Mouse (Mus musculus): ENCODE results near the gene Mgea5.

Mgea5 gene

DNA sequence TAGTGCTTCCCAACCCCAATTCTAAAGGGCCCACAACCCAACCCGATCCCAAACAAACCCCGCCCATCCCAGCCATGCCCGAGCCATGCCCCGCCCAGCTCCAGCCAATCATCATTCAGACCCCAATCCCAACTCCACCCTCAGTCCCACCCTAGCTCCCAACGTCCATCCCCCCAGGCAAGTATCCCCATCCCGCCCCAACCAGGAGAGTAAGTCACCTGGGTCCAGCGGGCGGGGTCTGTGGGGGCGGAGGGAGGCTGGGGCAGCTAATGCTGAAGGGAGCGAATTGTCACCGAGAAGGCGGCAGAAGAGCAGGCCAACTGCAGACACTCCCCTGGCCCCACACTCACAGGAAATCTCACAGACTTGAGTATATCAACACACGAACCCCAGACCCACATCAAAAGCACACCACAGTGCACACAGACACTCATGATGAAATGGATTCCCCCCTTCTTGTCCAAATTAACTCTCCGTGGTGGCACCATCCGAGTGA, 12.5 kb upstream of the Mgea5 start:
- DNase-seq (ENCODE audit: low spot score): no peak

GRCm38 (mm10) chr19:45795406-45795944, 11.8 kb upstream of the Mgea5 start:
- no peak for DNase-seq (ENCODE audit: low spot score)

DNA sequence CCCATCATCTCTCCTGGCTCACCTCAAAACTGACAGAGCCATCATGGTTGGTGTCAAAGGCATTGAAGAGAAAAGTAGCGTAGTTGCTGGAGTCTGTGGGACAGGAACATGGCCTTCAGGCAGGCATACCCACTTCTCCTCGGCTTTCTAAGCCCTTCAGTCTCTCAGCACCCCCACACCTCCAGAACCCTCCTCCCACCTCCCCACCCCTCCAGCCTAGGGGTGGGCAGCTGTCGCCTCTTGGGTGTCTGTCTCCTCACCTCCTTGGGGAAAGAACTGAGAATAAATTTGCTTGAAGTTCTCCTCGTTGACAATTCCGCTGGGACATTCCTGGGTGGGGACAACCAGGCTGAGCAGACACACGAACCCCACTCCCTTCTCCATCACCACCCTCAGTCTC, 11.1 kb upstream of the Mgea5 start:
- DNase-seq (ENCODE audit: low spot score): no peak

DNA sequence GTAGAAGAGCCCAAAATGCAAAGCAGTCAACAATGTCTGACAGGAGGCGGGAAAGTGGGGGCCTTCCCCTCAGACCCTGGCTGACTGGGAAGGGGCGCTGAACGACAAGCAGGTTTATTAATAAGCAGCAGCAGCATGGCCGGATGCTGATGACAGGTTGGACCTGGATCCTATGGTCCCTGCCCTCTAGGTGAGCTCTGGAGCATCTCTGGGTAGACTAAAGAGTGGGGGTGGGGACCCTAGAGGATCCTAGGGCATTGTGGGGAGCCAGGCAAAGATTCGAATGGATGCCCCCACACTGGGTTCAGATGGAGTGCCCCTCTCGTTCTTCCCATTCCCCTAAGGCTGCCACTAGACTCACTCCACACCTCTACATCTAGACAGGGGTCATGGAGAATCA, 8.8 kb upstream of the Mgea5 start:
- no peak for DNase-seq (ENCODE audit: low spot score)

DNA sequence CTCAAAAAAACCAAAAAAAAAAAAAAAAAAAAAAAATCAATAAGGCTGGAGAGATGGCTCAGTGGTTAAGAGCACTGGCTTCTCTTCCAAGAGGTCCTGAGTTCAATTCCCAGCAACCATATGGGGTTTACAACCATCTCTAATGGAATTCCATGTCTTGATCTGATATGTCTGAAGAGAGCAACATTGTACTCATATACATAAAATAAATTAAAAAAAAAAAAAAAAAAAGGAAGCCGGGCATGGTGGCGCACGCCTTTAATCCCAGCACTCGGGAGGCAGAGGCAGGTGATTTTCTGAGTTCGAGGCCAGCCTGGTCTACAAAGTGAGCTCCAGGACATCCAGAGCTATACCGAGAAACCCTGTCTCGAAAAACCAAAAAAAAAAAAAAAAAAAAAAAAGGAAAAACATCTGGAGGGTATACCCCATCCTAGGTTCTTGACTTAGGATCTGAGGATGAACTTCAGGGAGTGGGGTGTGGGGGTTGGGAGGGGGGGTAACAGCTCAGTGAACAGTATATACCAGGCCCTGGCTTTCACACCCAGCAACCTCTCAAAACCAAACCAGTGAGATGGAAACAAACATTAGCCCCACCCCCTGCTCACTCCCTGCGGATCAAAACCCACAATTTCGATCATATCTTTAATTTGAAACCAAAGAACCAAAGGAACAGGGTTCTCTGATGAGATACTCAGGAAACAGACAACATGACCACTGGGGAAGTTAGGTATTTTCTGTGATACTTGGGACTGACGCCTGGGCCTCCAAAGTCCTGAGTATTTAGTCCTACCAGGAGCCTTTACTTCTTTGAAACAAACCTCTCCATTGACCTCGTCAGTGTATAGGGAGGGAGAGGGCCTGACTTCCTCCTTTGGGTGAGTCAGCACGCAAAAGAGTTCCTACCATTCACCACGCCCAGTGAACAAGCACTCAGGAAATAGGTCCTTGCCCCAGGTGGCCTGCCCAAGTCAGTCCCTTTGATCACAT, 6.5 kb upstream of the Mgea5 start:
- no peak for DNase-seq (ENCODE audit: low spot score)

DNA sequence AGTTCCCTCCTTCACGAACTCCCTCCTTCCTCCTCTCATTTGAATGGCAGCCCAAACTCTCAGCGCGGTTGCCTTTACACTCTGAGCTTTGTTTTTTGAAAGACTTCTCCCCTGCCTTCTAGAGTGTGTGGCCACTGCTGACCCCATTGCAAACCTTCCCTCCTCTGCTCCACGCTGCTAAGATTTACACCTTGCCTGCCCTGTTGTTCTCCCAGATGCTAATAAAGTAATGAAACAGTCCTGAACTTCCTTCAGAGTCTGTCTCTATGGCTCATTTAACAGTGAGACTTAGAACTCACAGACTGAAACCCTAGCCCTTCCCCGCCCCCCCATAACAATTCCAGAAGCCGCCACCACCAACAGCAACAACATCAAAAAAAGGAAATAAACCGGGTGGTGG, 5.7 kb upstream of the Mgea5 start:
- no peak for DNase-seq (ENCODE audit: low spot score)

GRCm38 (mm10) chr19:45788337-45788736, 4.7 kb upstream of the Mgea5 start:
- DNase-seq (ENCODE audit: low spot score): peak; percentile 34

- no peak for DNase-seq (ENCODE audit: low spot score)
Measured at GRCm38 (mm10) chr19:45787450-45787849, 3.8 kb upstream of the Mgea5 start.

- no peak for DNase-seq (ENCODE audit: low spot score)
Measured at GRCm38 (mm10) chr19:45785470-45785869, 1.8 kb upstream of the Mgea5 start.

GRCm38 (mm10) chr19:45783933-45784576, 418 bp upstream of the Mgea5 start:
- DNase-seq (ENCODE audit: low spot score): no peak

DNA sequence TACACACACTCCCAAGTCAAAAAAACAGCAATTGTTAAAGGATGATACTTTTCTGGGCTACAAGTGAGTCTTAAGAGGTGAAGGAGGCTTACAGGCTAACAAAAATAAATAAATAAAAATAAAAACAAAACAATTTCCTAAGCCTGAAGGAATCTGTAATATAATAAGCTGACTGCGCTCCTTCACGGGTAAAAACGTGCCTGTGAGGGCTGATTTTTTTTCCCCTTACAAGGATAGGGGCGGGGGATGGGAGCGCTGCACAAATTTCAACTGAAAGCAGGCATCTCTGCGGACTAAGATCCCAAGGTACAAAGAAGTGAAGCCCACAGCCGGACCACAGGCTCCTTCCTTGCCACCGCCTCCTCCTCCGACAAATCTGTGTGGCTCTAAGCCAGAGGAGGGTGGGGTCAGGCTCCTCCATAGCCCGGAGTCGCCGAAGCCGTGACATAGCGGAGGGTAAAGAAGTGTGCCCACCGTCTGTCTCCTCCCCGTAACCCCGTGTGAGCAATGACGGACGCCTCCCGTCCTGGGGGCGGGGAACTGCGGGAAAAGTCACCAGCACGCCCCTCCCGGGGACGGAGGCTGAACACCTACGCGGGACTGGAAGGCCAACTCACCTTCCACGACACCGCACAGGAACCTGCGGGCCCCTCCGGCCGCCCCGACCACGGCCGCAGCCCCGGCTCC, 1.2 kb downstream of the Mgea5 start:
- DNase-seq (ENCODE audit: low spot score): peak; percentile 76

DNA sequence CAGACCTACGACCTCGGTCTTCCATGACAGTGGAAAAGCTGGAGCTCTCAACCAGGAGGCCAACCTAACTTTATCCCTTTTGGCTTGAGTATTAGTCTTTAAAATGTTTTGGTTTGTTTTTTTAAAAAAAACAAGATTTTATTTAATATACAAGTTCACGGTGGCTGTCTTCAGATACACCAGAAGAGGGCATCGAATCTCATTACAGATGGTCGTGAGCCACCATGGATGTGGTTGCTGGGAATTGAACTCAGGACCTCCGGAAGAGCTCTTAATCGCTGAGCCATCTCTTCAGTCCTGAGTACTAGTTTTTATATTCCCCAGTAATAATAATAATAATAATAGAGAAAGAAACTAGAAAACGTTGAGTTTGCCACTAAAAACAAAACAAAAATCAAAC, 2.0 kb downstream of the Mgea5 start:
- DNase-seq (ENCODE audit: low spot score): no peak

- no peak for DNase-seq (ENCODE audit: low spot score)
Measured at GRCm38 (mm10) chr19:45780350-45780915, 3.2 kb downstream of the Mgea5 start.

- DNase-seq (ENCODE audit: low spot score): no peak
Measured at GRCm38 (mm10) chr19:45775486-45775885, 8.2 kb downstream of the Mgea5 start.

DNA sequence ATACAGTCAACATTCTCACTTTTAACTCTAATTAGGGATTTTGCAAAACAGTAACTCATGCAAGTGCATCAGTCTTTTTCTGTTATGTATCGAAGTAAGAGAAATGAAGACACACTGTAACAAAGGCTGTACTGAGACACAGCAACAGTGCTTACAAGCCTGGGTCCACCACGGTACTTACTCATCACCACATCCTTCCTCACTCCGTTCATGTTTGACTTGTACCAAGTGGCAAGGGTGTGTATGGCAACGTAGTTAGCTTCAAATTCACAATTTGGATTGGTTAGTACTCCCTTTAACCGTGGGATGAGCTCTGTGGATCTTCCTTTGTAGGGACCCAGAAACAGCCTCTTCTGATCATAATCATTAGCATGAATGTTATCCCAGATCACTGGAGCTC, 12.1 kb downstream of the Mgea5 start:
- no peak for DNase-seq (ENCODE audit: low spot score)

DNA sequence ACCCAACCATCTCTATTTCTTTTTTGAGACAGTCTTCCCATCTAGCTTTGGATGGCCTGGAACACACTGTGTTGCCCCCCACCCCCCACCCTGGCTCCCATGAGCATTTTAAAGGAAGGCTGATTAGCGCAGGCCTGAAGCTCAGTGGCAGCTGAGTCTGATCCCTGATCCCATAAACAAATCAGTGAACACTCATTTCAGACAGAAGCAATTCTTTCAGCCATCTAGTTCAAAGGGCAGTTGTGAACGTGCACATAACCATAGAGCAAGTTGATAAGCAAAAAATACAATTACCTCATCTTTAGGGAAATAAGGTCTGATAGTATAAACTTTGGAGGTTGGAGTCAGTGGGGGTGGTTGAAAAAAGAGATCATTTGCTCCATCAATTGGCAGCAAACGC, 22.8 kb downstream of the Mgea5 start:
- no peak for DNase-seq (ENCODE audit: low spot score)

GRCm38 (mm10) chr19:45758671-45759070, 25.0 kb downstream of the Mgea5 start:
- no peak for DNase-seq (ENCODE audit: low spot score)

GRCm38 (mm10) chr19:45753551-45753950, 30.1 kb downstream of the Mgea5 start:
- DNase-seq (ENCODE audit: low spot score): no peak

GRCm38 (mm10) chr19:45751881-45752280, 31.8 kb downstream of the Mgea5 start:
- DNase-seq (ENCODE audit: low spot score): no peak

- peak; percentile 78 for DNase-seq (ENCODE audit: low spot score)
Measured at GRCm38 (mm10) chr19:45749243-45750043, 34.2 kb downstream of the Mgea5 start, which contains the start of gene Npm3. TSS of gene Npm3 (minus strand) at chr19:45749591.

- peak; percentile 11 for DNase-seq (ENCODE audit: low spot score)
Measured at GRCm38 (mm10) chr19:45748691-45749242, 34.9 kb downstream of the Mgea5 start.

Data from MN1 (cell line).